Mouse (Mus musculus) ES-E14 (cell line): ENCODE results near the gene Acp7. TPM values are rescaled to one million over a fixed set of nuclear protein-coding genes. Genes with fewer than 3 reads are reported as not detected.

ENCODE experiments used
- DNase-seq: peaks from one replicate; pipeline ENCODE4 v3.0.0-alpha.2; 2013; ENCODE audit warnings: low read depth, low spot score
- H3K27ac ChIP-seq: 2 replicates; pipeline ENCODE4 v1.5.1; 2012; ENCODE audit warnings: low read depth, mild to moderate bottlenecking, low read length, moderate library complexity, mixed read lengths; ENCODE audit not compliant: poor library complexity, insufficient read depth, severe bottlenecking
- H3K36me3 ChIP-seq: 2 replicates; pipeline ENCODE4 v1.6.1; 2012; ENCODE audit warnings: mild to moderate bottlenecking, low read length, moderate library complexity, mixed read lengths; ENCODE audit not compliant: control insufficient read depth, poor library complexity, insufficient read depth, severe bottlenecking
- H3K4me1 ChIP-seq, 2 experiments: fragments of 150-350 bp in 1 of 2; sonication (generic) in 1 of 2; 2 replicates each; pipeline ENCODE4 v1.6.1; 2012; ENCODE audit warnings: low read length in 2 of 2, mild to moderate bottlenecking in 1 of 2, mixed read lengths in 1 of 2; ENCODE audit not compliant: control insufficient read depth in 2 of 2, insufficient read depth in 2 of 2, poor library complexity in 1 of 2
- H3K4me3 ChIP-seq, 2 experiments: fragments of 150-350 bp in 1 of 2; sonication (generic) in 1 of 2; 2 replicates each; pipeline ENCODE4 v1.5.1; 2012; ENCODE audit warnings: low read length in 2 of 2, low read depth in 1 of 2, mild to moderate bottlenecking in 1 of 2, mixed read lengths in 1 of 2; ENCODE audit not compliant: insufficient read depth in 1 of 2, poor library complexity in 1 of 2, severe bottlenecking in 1 of 2
- H3K9ac ChIP-seq: 2 replicates; pipeline ENCODE4 v1.6.1; 2012; ENCODE audit warnings: low read depth, mild to moderate bottlenecking, low read length, mixed read lengths; ENCODE audit not compliant: poor library complexity, insufficient read depth, severe bottlenecking
- H3K9me3 ChIP-seq: fragments of 150-350 bp; sonication (generic); 2 replicates; pipeline ENCODE4 v1.6.1; 2012; ENCODE audit warnings: low read depth, mild to moderate bottlenecking, low read length; ENCODE audit not compliant: control insufficient read depth, insufficient read depth
- CHD2 ChIP-seq: IDR thresholded peaks from 2 replicates; pipeline ENCODE4 v1.6.1; 2014; ENCODE audit warnings: mild to moderate bottlenecking, low read depth, low read length, inconsistent platforms
- HCFC1 ChIP-seq: IDR thresholded peaks from 2 replicates; pipeline ENCODE4 v1.6.1; 2012; ENCODE audit warnings: low read length, inconsistent platforms, borderline replicate concordance; ENCODE audit not compliant: insufficient read depth
- MAFK ChIP-seq: IDR thresholded peaks from 2 replicates; pipeline ENCODE4 v1.6.1; 2014; ENCODE audit warnings: mild to moderate bottlenecking, low read depth, low read length, inconsistent platforms; ENCODE audit not compliant: insufficient read depth
- ZC3H11A ChIP-seq: IDR thresholded peaks from 2 replicates; pipeline ENCODE4 v1.6.1; 2012; ENCODE audit warnings: low read depth, mild to moderate bottlenecking, inconsistent platforms, low read length, borderline replicate concordance
- ZNF384 ChIP-seq: IDR thresholded peaks from 2 replicates; pipeline ENCODE4 v1.6.1; 2012; ENCODE audit warnings: low read depth, low read length, inconsistent platforms
- in situ Hi-C, 2 experiments: fragments of 600-800 bp; cut with MboI; formaldehyde crosslinking; loops; one replicate each; pipeline ENCODE4 v1.15.1; 2025; ENCODE audit warnings: low sequenced_read_pairs in 2 of 2, inconsistent platforms in 1 of 2; ENCODE audit not compliant: unreplicated experiment in 2 of 2
- total RNA-seq: library from RNA; depleted of rRNA; stranded (reverse); fragments of 300-350 nt; gene quantifications from 2 replicates; pipeline ENCODE4 v1.2.3, GENCODE M21; 2012

The Acp7 gene
- total RNA-seq, 1 experiment = 2.5 TPM

GRCm38 (mm10) chr7:28567539-28567938 lies 63.6 kb downstream of the Acp7 start:
- H3K4me3 ChIP-seq = no peak overlapping the region
- TF ChIP-seq ZC3H11A (no peak), MAFK (no peak), CHD2 (no peak), HCFC1 (no peak), ZNF384 (no peak)
- in situ Hi-C loops = no loop called here
- DNase-seq = no peak
- H3K9me3 ChIP-seq = no peaks in the 10 kb centered on the region
- H3K4me1 ChIP-seq = peaks cover 8 to 19% of the 10 kb centered on the region in 2 experiments; a peak in 3 of 4 replicates
- H3K27ac ChIP-seq = no peak overlapping the region
- peaks cover 46% of the 10 kb centered on the region for H3K36me3 ChIP-seq
- H3K9ac ChIP-seq = no peak overlapping the region

- no peaks in the 10 kb centered on the region for H3K9me3 ChIP-seq
- DNase-seq = no peak
- H3K36me3 ChIP-seq = peaks cover 63% of the 10 kb centered on the region
- H3K27ac ChIP-seq = no peak overlapping the region
- no peak overlapping the region for H3K9ac ChIP-seq
- in situ Hi-C loops = no loop called here
- TF ChIP-seq ZNF384 (no peak), MAFK (no peak), ZC3H11A (no peak), CHD2 (no peak), HCFC1 (no peak)
- H3K4me3 ChIP-seq = no peak overlapping the region
- peaks cover 0 to 9% of the 10 kb centered on the region in 2 experiments; a peak in 2 of 4 replicates for H3K4me1 ChIP-seq
These were observed 65.7 kb downstream of the Acp7 start for GRCm38 (mm10) chr7:28565407-28565806.

GRCm38 (mm10) chr7:28562951-28563350 lies 68.2 kb downstream of the Acp7 start:
- TF ChIP-seq ZC3H11A (no peak), MAFK (no peak), ZNF384 (no peak), CHD2 (no peak), HCFC1 (no peak)
- H3K36me3 ChIP-seq = peaks cover 77% of the 10 kb centered on the region
- DNase-seq = no peak
- peaks cover 5 to 14% of the 10 kb centered on the region in 2 experiments; a peak in 3 of 4 replicates for H3K4me1 ChIP-seq
- no peak overlapping the region for H3K9ac ChIP-seq
- no peak overlapping the region for H3K27ac ChIP-seq
- H3K4me3 ChIP-seq = no peak overlapping the region
- in situ Hi-C loops = no loop called here
- no peaks in the 10 kb centered on the region for H3K9me3 ChIP-seq

- in situ Hi-C loops = no loop called here
- Histone ChIP-seq H3K9me3 (no peaks in the 10 kb centered on the region), H3K4me1 (peaks cover 5 to 19% of the 10 kb centered on the region in 2 experiments; a peak in 3 of 4 replicates), H3K36me3 (peaks cover 71% of the 10 kb centered on the region), H3K4me3 (no peak overlapping the region), H3K9ac (no peak overlapping the region), H3K27ac (no peak overlapping the region)
- TF ChIP-seq MAFK (no peak), HCFC1 (no peak), ZC3H11A (no peak), ZNF384 (no peak), CHD2 (no peak)
- no peak for DNase-seq
These were observed 68.8 kb downstream of the Acp7 start for GRCm38 (mm10) chr7:28562371-28562770.

- in situ Hi-C loops = no loop called here
- TF ChIP-seq ZNF384 (no peak), CHD2 (no peak), MAFK (no peak), ZC3H11A (no peak), HCFC1 (no peak)
- peaks cover 67% of the 10 kb centered on the region for H3K36me3 ChIP-seq
These were observed 69.2 kb downstream of the Acp7 start for GRCm38 (mm10) chr7:28561967-28562366.

More at GRCm38 (mm10) chr7:28561967-28562366, 69.2 kb downstream of the Acp7 start:
- peaks cover 8 to 22% of the 10 kb centered on the region in 2 experiments; a peak in 3 of 4 replicates for H3K4me1 ChIP-seq
- H3K9me3 ChIP-seq = no peaks in the 10 kb centered on the region
- no peak for DNase-seq
- H3K27ac ChIP-seq = no peak overlapping the region
- no peak overlapping the region for H3K4me3 ChIP-seq
- no peak overlapping the region for H3K9ac ChIP-seq
